Mouse (Mus musculus) stomach, postnatal 0 days (tissue): ENCODE measurements around the gene Anapc4.

ENCODE experiments used
- CTCF ChIP-seq: IDR thresholded peaks from 2 replicates; pipeline ENCODE4 v1.5.1; 2016; ENCODE audit warnings: antibody characterized with exemption, low read depth, mild to moderate bottlenecking, moderate library complexity
- EP300 ChIP-seq: optimal IDR thresholded peaks from 2 replicates; pipeline ENCODE3; 2016; ENCODE audit warnings: antibody characterized with exemption

DNA sequence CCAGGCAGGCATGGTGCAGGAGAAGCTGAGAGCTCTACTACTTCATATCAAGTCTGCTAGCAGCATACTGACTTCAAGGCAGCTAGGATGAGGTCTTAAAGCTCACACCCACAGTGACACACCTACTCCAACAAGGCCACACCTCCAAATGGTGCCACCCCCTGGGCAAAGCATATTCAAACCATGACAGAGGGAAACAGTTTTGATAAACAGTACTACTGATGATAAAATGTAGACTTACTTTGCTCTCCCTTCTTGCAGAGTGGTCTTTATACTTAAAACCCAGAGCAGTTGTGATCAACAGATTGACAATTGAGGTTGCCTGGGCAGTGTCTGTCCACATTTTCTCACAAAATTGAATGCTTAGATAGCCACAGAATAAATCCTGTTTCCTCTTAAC lies 807 bp upstream of the Anapc4 start:
- no peak for TF ChIP-seq EP300
- no peak for TF ChIP-seq CTCF
